Mouse (Mus musculus): Measurements from ENCODE around the gene Ifit3.
A peak's percentile ranks its signal among the peaks of the same experiment; 100 is the strongest.
"Not testable (repeated sequence)": the region's sequence is repeated elsewhere in the genome, so short reads cannot be mapped to it uniquely, and the experiment has no call there.

Gene Ifit3

GRCm38 (mm10) chr19:34587898-34588692, 4.8 kb downstream of the Ifit3 start:
- peak; percentile 40 for DNase-seq (ENCODE audit: low read depth, low spot score)

DNA sequence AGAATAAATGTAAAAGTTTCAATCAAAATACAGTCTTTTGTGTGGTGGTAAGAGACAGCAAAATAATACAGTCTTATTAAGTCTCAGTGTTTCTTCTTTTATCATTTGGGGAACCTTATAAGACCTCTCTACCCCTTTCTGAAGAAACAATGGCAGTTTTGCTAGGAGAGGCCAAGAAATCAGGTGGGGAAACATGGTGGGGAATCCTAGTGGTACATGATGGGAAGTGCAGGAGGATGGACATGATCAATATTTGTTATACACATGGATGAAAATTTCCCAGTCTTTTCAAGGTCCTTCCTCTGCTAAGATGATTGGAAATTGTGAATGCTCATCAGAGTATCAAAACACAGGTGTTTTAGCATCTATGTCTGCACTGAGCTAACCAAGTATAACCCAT, 5.6 kb downstream of the Ifit3 start:
- no peak for DNase-seq (ENCODE audit: low read depth, low spot score)

- DNase-seq (ENCODE audit: low read depth, low spot score) = no peak
Measured at GRCm38 (mm10) chr19:34593456-34593855, 10.1 kb downstream of the Ifit3 start.

DNA sequence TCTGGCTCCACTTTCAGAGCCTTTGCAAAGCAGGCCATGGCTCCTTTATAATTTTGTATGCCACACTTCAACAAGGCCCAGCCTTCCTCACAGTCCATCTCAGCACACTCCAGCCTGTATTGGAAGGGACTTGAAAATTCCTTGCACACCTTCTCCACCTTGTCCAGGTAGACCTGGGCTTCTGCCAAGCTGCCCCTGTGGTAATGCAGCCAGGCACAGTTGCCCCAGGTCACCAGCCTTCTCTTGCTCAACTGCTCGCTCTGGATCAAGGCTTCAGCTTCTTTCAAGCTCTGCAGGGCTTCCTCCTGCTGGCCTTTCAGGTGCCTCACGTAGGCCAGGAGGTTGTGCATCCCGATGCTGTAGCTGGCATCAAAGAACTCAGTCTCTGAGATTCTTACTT, 11.2 kb downstream of the Ifit3 start:
- DNase-seq (ENCODE audit: low read depth, low spot score) = not testable (repeated sequence)

- no peak for DNase-seq (ENCODE audit: low read depth, low spot score)
Measured at GRCm38 (mm10) chr19:34596811-34597210, 13.5 kb downstream of the Ifit3 start.

DNA sequence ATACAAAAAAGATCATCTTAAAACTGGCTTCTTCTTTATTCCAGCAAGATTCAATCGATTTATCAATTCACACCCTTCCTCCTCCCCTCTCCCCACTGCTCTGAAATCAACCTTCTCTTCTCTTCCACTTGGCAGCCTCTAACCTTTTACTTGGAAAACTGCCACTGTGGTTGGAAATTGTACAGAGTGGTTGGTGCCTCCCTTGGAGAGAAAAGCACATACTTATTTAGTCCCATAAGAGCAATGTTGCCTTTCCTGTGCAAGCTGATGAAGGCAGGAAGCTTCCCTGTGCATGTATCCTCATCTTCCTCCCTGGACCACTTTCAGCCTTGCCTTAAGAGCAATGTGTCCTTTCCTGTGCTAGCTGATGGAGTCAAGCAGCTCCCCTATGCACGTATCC, 15.0 kb downstream of the Ifit3 start:
- peak; percentile 34 for DNase-seq (ENCODE audit: low read depth, low spot score)

- DNase-seq (ENCODE audit: low read depth, low spot score) = not testable (repeated sequence)
Measured at GRCm38 (mm10) chr19:34599250-34599649, 15.9 kb downstream of the Ifit3 start.

DNA sequence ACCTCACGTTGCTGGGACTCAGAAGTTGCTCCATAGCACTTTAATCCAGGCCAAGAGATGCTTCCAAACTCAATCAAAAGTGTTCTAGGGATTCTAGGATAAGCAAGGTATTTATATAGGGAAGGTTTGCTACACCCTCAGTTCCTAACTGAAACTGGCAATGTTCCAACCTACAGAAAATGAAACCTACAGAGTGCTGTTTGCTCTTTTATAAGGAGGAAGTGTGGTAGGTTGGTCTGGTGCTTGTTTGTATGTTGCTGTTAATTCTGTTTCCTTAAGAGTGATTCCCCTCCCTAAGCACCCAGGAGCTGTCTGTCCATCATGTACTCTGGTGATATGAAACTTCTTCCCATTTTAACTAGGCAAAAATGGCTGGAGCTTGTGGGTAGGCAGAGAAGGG, 18.6 kb downstream of the Ifit3 start, which contains the start of gene Ifit1bl1:
Gene Ifit1bl1 (minus strand): TSS at position 69 of the 400 bp plus-strand sequence.
- DNase-seq (ENCODE audit: low read depth, low spot score) = peak; percentile 22

DNA sequence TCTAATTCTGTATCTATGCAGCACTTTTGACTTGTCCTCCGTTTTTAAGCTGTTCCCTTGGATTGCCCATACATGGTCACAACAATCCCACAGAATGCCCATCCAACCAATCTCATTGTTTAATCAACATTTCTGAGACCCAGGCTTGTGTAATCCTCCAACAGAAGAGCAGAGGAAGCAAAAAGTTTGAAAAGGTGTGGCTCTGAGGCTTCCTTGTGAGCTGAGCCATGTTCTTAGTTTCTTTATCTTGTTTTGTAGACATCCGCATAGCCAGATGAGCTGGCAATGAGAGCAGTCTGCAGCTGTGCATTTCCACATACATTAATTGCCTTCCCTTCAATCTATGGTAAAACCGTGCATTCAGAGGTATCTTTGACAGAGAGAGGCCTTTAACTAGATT, 22.1 kb downstream of the Ifit3 start:
- no peak for DNase-seq (ENCODE audit: low read depth, low spot score)

DNA sequence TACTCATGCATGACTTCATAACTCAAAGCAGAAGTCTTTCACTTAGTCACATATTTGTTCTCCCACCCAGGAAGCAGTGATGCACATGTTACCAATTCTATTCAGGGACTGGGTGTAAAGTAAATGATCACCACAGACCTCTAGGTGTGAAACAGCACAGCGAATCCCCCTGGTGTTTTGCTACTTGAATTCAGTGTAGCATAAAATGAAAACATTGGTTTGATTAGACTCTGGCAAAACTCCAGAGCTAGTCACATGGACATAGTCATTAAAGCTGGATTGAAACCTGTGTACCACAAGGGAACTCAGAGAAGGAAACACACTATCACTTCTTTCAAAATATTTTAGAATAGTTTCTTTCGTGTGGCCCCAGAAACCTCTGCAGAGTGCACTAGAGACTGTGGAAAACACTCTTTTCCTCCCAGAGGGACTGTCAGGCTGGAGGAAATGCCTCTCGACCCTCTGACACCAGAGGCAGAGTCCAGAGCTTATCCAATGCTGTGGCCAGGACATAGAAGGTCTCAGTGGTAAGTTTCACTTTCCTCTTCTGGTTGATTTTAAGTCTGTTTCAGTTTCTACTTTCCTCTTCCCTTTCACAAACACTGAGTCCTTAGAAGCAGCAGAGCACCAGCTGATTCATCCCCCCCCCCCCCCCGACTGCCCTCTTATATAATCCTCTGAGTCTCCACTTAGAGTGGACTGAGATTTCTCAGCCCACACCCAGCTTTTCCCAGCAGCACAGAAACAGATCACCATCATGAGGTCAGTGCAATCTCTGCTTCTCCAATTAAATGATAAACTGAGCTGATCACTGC, 24.1 kb downstream of the Ifit3 start, which contains the start of gene Ifit3b:
Gene Ifit3b (plus strand): TSS at position 734 of the 815 bp plus-strand sequence.
- DNase-seq (ENCODE audit: low read depth, low spot score) = peak; percentile 42

GRCm38 (mm10) chr19:34610118-34610517, 26.8 kb downstream of the Ifit3 start:
- DNase-seq (ENCODE audit: low read depth, low spot score) = not testable (repeated sequence)

DNA sequence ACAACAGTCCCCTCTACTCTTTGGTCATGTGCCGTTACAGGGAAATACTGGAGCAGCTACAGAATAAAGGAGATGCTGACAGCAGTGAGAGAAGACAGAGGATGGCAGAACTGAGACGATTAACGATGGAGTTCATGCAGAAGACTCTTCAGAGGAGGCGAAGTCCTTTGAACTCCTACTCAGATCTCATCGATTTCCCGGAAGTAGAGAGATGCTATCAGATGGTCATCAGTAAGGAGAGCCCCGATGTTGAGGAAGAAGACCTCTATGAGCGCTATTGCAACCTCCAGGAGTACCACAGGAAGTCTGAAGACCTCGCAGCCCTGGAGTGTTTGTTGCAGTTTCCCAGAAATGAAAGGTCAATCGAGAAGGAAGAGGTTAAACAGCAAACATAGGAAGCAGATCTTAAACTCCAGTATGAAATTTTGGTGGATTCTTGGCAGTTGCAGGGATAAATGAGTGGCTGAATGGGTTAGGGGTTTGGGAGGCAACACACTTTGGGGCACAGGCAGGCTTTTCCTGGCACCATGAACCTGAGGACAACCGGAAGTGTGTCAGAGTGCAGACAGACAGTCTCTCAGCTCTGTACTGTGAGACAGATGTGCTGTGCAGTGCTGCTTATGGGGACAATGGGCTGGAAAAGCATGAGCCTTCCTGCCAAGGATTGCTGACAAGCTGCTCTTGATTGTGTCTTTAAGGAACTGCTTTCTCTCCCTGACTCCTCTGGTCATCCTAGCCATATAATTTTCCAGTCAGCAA, 29.1 kb downstream of the Ifit3 start:
- not testable (repeated sequence) for DNase-seq (ENCODE audit: low read depth, low spot score)

GRCm38 (mm10) chr19:34620871-34621270, 37.5 kb downstream of the Ifit3 start:
- DNase-seq (ENCODE audit: low read depth, low spot score) = no peak

GRCm38 (mm10) chr19:34623781-34624180, 40.5 kb downstream of the Ifit3 start:
- DNase-seq (ENCODE audit: low read depth, low spot score) = no peak

DNA sequence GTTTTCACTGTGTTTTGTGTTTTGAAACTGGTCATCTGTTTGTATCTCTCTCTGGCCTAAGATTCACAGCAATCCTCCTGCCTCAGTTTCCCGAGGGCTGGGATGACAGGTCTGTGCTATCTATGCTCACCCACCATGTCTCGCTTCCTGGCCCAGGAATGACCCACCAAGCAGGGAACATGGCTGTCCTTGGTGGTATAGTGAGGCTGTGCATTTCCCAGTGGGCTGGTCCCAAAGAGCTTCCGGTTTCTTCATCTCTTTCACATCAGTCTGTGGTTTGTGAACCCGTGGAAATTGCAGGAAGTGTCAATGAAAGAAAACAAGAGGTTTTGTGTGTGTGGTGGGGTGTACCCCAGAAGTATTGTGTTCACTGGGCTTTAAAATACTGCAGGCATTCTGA, 41.3 kb downstream of the Ifit3 start:
- DNase-seq (ENCODE audit: low read depth, low spot score) = no peak

- DNase-seq (ENCODE audit: low read depth, low spot score) = no peak
Measured at GRCm38 (mm10) chr19:34627496-34627895, 44.2 kb downstream of the Ifit3 start.

DNA sequence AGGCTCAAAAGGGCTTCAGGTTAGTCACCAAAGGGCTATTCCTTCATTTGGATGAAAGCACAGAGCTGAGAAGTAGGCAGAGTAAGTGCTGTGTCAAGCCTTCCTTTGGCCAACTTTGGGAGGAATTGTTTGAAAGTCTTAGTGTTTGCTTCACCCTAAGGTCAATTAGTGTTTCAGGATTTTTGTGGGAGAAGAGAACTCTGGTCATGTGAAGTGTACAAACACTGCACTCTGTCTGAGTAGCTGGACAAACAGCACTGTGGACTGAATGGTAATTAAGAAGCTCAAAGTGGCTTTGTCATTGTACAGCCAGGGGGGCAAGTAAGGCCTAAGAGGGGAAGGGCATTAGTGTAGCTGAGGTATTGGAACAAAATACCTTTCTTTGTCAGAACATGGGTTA, 48.2 kb downstream of the Ifit3 start:
- DNase-seq (ENCODE audit: low read depth, low spot score) = no peak

GRCm38 (mm10) chr19:34633484-34633883, 50.2 kb downstream of the Ifit3 start:
- DNase-seq (ENCODE audit: low read depth, low spot score) = no peak

GRCm38 (mm10) chr19:34636933-34637557, 53.7 kb downstream of the Ifit3 start:
- DNase-seq (ENCODE audit: low read depth, low spot score) = no peak

Measured in telencephalon, adult 2 months (tissue).